Mouse (Mus musculus): ENCODE data around the gene Cdkn2a. TPM values are rescaled to one million over a fixed set of nuclear protein-coding genes. Genes with fewer than 3 reads are reported as not detected.

Gene Cdkn2a
- 1 to 10 TPM in 1 of 2 experiments, not detected in 1; 1.2 TPM for total RNA-seq (2021)
- long read RNA-seq, experiment 1 = 0 reads
- long read RNA-seq, experiment 2 = 0 reads

- peak; percentile 24 to 48 for DNase-seq (ENCODE audit: low spot score in 2 of 2)
Observed at GRCm38 (mm10) chr4:89294486-89295440, at the start of gene Cdkn2a. TSS of gene Cdkn2a (minus strand) at chr4:89294653.

- DNase-seq (ENCODE audit: low spot score in 2 of 2) = no peak
Observed at GRCm38 (mm10) chr4:89313461-89313860, 19.0 kb upstream of the Cdkn2a start.

- DNase-seq (ENCODE audit: low spot score in 2 of 2) = peak; percentile 50 to 54
Observed at GRCm38 (mm10) chr4:89310491-89311254, 16.2 kb upstream of the Cdkn2a start, which contains the start of gene Cdkn2b. TSS of gene Cdkn2b (minus strand) at chr4:89311039.

GRCm38 (mm10) chr4:89309996-89310395 is 15.5 kb upstream of the Cdkn2a start:
- no peak for DNase-seq (ENCODE audit: low spot score in 2 of 2)

GRCm38 (mm10) chr4:89308001-89308400 is 13.5 kb upstream of the Cdkn2a start:
- DNase-seq (ENCODE audit: low spot score in 2 of 2) = no peak

- no peak for DNase-seq (ENCODE audit: low spot score in 2 of 2)
Observed at GRCm38 (mm10) chr4:89306798-89307365, 12.4 kb upstream of the Cdkn2a start.

- DNase-seq (ENCODE audit: low spot score in 2 of 2) = no peak
Observed at GRCm38 (mm10) chr4:89305691-89306090, 11.2 kb upstream of the Cdkn2a start.

- no peak for DNase-seq (ENCODE audit: low spot score in 2 of 2)
Observed at GRCm38 (mm10) chr4:89303281-89303995, 9.0 kb upstream of the Cdkn2a start.

GRCm38 (mm10) chr4:89302129-89302528 is 7.7 kb upstream of the Cdkn2a start:
- no peak for DNase-seq (ENCODE audit: low spot score in 2 of 2)

- no peak for DNase-seq (ENCODE audit: low spot score in 2 of 2)
Observed at GRCm38 (mm10) chr4:89299721-89300120, 5.3 kb upstream of the Cdkn2a start.

GRCm38 (mm10) chr4:89295441-89296220 is 1.2 kb upstream of the Cdkn2a start:
- DNase-seq (ENCODE audit: low spot score in 2 of 2) = no peak

GRCm38 (mm10) chr4:89294091-89294485 is 365 bp downstream of the Cdkn2a start:
- no peak for DNase-seq (ENCODE audit: low spot score in 2 of 2)

GRCm38 (mm10) chr4:89293516-89293915 is 937 bp downstream of the Cdkn2a start:
- no peak for DNase-seq (ENCODE audit: low spot score in 2 of 2)

- DNase-seq (ENCODE audit: low spot score in 2 of 2) = no peak
Observed at GRCm38 (mm10) chr4:89289028-89289427, 5.4 kb downstream of the Cdkn2a start.

- DNase-seq (ENCODE audit: low spot score in 2 of 2) = no peak
Observed at GRCm38 (mm10) chr4:89286566-89286965, 7.9 kb downstream of the Cdkn2a start.

GRCm38 (mm10) chr4:89285688-89286087 is 8.8 kb downstream of the Cdkn2a start:
- DNase-seq (ENCODE audit: low spot score in 2 of 2) = no peak

- DNase-seq (ENCODE audit: low spot score in 2 of 2) = no peak
Observed at GRCm38 (mm10) chr4:89282661-89283060, 11.8 kb downstream of the Cdkn2a start.

GRCm38 (mm10) chr4:89282036-89282566 is 12.4 kb downstream of the Cdkn2a start:
- no peak for DNase-seq (ENCODE audit: low spot score in 2 of 2)

- no peak for DNase-seq (ENCODE audit: low spot score in 2 of 2)
Observed at GRCm38 (mm10) chr4:89281236-89281635, 13.2 kb downstream of the Cdkn2a start.

GRCm38 (mm10) chr4:89279641-89280040 is 14.8 kb downstream of the Cdkn2a start:
- DNase-seq (ENCODE audit: low spot score in 2 of 2) = no peak
